Mouse (Mus musculus): ENCODE results near the gene Wnk4.

DNA sequence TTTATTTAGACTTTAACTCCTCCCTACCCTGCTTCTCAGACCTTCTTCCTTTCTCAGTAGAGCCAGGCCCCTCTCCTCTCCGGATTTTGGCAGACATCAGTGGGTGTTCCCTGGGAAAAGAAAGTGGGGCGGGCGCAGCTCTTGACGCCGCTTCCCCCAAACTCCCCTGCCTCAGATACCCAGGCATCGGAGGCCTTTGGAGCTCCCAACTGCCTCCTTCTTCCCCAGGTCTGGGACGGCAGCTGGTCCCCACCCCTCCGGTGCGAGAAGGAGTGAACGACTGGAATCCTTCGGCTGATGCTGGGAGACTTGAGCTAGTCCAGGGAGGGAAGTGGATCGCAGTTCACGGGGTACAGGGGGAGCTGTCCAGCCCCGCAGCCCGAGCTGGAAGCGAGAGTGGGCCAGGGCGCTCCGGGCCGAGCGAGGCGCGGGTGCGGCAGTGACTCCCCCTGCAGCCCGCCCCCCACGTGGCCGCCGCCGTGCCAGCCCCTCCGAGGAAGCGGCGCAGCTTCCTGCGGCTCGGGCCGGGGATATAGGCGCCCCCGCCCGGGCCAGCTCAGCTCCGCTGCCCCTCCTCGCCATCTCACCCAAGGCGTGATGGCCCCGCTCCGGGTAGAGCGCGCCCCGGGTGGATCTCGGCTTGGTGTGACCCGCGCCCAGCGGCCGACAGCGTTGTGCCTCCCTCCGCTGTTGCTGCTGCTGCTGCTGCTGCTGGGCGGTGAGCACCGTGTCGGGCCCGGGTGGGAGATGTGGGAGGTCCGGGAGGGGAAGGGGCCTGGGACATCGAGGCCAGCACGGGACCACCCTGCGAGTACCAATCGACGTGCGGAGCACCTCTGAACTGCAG, 14.3 kb upstream of the Wnk4 start, which contains the start of gene Ramp2:
- TF ChIP-seq CTCF (IDR thresholded peaks at IDR 0.05; ENCODE audit: low read depth), result no peak
- no peak for TF ChIP-seq EP300 (IDR thresholded peaks at IDR 0.05; ENCODE audit: low read depth)

Data from liver, embryonic 14.5 days (tissue).